Mouse (Mus musculus): Measurements from ENCODE around the gene Ubqln4. TPM values are rescaled to one million over a fixed set of nuclear protein-coding genes. Genes with fewer than 3 reads are reported as not detected.
A peak's percentile ranks its signal among the peaks of the same experiment; 100 is the strongest.

The Ubqln4 gene
- polyA plus RNA-seq, 1 experiment from 2014 or later = 60.8 TPM

- 0 out of 2 replicates have a peak, but pooled peaks cover 6% of the 10 kb centered on the region for H3K4me1 ChIP-seq (replicated peaks; ENCODE audit: control insufficient read depth, insufficient read depth, low read length)
- WGBS = 94% methylated on average over 6 of the region's 6 CpGs
- H3K36me3 ChIP-seq (ENCODE audit: control insufficient read depth, insufficient read depth, low read length) = peaks cover 13% of the 10 kb centered on the region
- H3K27ac ChIP-seq (ENCODE audit: low read depth) = no peak overlapping the region
- no peaks in the 10 kb centered on the region for H3K27me3 ChIP-seq (replicated peaks; ENCODE audit: control insufficient read depth, insufficient read depth, low read length)
- DNase-seq (ENCODE audit: low spot score) = no peak
- no peak overlapping the region for H3K9ac ChIP-seq (ENCODE audit: low read length)
- no peaks in the 10 kb centered on the region for H3K9me3 ChIP-seq (ENCODE audit: control insufficient read depth, low read length)
- ATAC-seq (replicated peaks; ENCODE audit: low FRiP score, low TSS enrichment, low read depth) = no peak
- no peak overlapping the region for H3K4me2 ChIP-seq (ENCODE audit: low read length)
- no peak overlapping the region for H3K4me3 ChIP-seq (ENCODE audit: low read depth, low read length)
Observed at GRCm38 (mm10) chr3:88521156-88521555, 32.4 kb upstream of the Ubqln4 start.

- WGBS = 36% methylated on average over 9 of the region's 9 CpGs
- ATAC-seq (replicated peaks; ENCODE audit: low FRiP score, low TSS enrichment, low read depth) (peak; percentile 59; the same call in 1 of the 2 replicates), DNase-seq (ENCODE audit: low spot score) (peak; percentile 87)
- Histone ChIP-seq H3K27ac (ENCODE audit: low read depth) (no peak overlapping the region), H3K4me3 (ENCODE audit: low read depth, low read length) (no peak overlapping the region), H3K4me1 (replicated peaks; ENCODE audit: control insufficient read depth, insufficient read depth, low read length) (0 out of 2 replicates have a peak, but pooled peaks cover 12% of the 10 kb centered on the region), H3K9ac (ENCODE audit: low read length) (no peak overlapping the region), H3K36me3 (ENCODE audit: control insufficient read depth, insufficient read depth, low read length) (peaks cover 13% of the 10 kb centered on the region), H3K27me3 (replicated peaks; ENCODE audit: control insufficient read depth, insufficient read depth, low read length) (no peaks in the 10 kb centered on the region), H3K4me2 (ENCODE audit: low read length) (no peak overlapping the region), H3K9me3 (ENCODE audit: control insufficient read depth, low read length) (no peaks in the 10 kb centered on the region)
Observed at GRCm38 (mm10) chr3:88521803-88522331, 31.7 kb upstream of the Ubqln4 start.

- Histone ChIP-seq H3K4me3 (ENCODE audit: low read depth, low read length) (no peak overlapping the region), H3K4me2 (ENCODE audit: low read length) (no peak overlapping the region), H3K9me3 (ENCODE audit: control insufficient read depth, low read length) (no peaks in the 10 kb centered on the region), H3K4me1 (replicated peaks; ENCODE audit: control insufficient read depth, insufficient read depth, low read length) (peaks cover 19% of the 10 kb centered on the region), H3K36me3 (ENCODE audit: control insufficient read depth, insufficient read depth, low read length) (peaks cover 13% of the 10 kb centered on the region), H3K27ac (ENCODE audit: low read depth) (no peak overlapping the region), H3K9ac (ENCODE audit: low read length) (no peak overlapping the region), H3K27me3 (replicated peaks; ENCODE audit: control insufficient read depth, insufficient read depth, low read length) (no peaks in the 10 kb centered on the region)
- WGBS = 85% methylated on average over 8 of the region's 8 CpGs
- ATAC-seq (replicated peaks; ENCODE audit: low FRiP score, low TSS enrichment, low read depth) (no peak), DNase-seq (ENCODE audit: low spot score) (no peak)
Observed at GRCm38 (mm10) chr3:88523027-88523426, 30.5 kb upstream of the Ubqln4 start.

GRCm38 (mm10) chr3:88525021-88525420 is 28.5 kb upstream of the Ubqln4 start:
- H3K9me3 ChIP-seq (ENCODE audit: control insufficient read depth, low read length) = no peaks in the 10 kb centered on the region
- H3K27me3 ChIP-seq (replicated peaks; ENCODE audit: control insufficient read depth, insufficient read depth, low read length) = no peaks in the 10 kb centered on the region
- H3K9ac ChIP-seq (ENCODE audit: low read length) = no peak overlapping the region
- ATAC-seq (replicated peaks; ENCODE audit: low FRiP score, low TSS enrichment, low read depth) (no peak), DNase-seq (ENCODE audit: low spot score) (no peak)
- H3K4me1 ChIP-seq (replicated peaks; ENCODE audit: control insufficient read depth, insufficient read depth, low read length) = peaks cover 34% of the 10 kb centered on the region
- 84% methylated on average over 5 of the region's 5 CpGs for WGBS
- H3K36me3 ChIP-seq (ENCODE audit: control insufficient read depth, insufficient read depth, low read length) = peaks cover 13% of the 10 kb centered on the region
- H3K4me3 ChIP-seq (ENCODE audit: low read depth, low read length) = no peak overlapping the region
- H3K4me2 ChIP-seq (ENCODE audit: low read length) = no peak overlapping the region
- H3K27ac ChIP-seq (ENCODE audit: low read depth) = no peak overlapping the region

GRCm38 (mm10) chr3:88526157-88527131 is 27.1 kb upstream of the Ubqln4 start:
- DNase-seq (ENCODE audit: low spot score) = peak; percentile 96
- Histone ChIP-seq H3K27ac (ENCODE audit: low read depth) (no peak overlapping the region), H3K36me3 (ENCODE audit: control insufficient read depth, insufficient read depth, low read length) (peaks cover 13% of the 10 kb centered on the region), H3K4me2 (ENCODE audit: low read length) (peak overlapping the region; percentile 23; the same call in 1 of the 2 replicates), H3K4me1 (replicated peaks; ENCODE audit: control insufficient read depth, insufficient read depth, low read length) (peaks cover 40% of the 10 kb centered on the region), H3K27me3 (replicated peaks; ENCODE audit: control insufficient read depth, insufficient read depth, low read length) (no peaks in the 10 kb centered on the region), H3K4me3 (ENCODE audit: low read depth, low read length) (no peak overlapping the region), H3K9ac (ENCODE audit: low read length) (no peak overlapping the region), H3K9me3 (ENCODE audit: control insufficient read depth, low read length) (no peaks in the 10 kb centered on the region)
- peak; percentile 71 for ATAC-seq (replicated peaks; ENCODE audit: low FRiP score, low TSS enrichment, low read depth)
- WGBS = 32% methylated on average over 17 of the region's 17 CpGs

- WGBS = 41% methylated on average over 8 of the region's 8 CpGs
- H3K4me3 ChIP-seq (ENCODE audit: low read depth, low read length) = no peak overlapping the region
- no peak for DNase-seq (ENCODE audit: low spot score)
Observed at GRCm38 (mm10) chr3:88527565-88527964, 26.0 kb upstream of the Ubqln4 start.

GRCm38 (mm10) chr3:88528646-88529045 is 24.9 kb upstream of the Ubqln4 start:
- DNase-seq (ENCODE audit: low spot score) = no peak
- no peak overlapping the region for H3K9ac ChIP-seq (ENCODE audit: low read length)
- H3K9me3 ChIP-seq (ENCODE audit: control insufficient read depth, low read length) = no peaks in the 10 kb centered on the region
- H3K36me3 ChIP-seq (ENCODE audit: control insufficient read depth, insufficient read depth, low read length) = peaks cover 13% of the 10 kb centered on the region
- WGBS = 85% methylated on average over 11 of the region's 11 CpGs
- no peak overlapping the region for H3K27ac ChIP-seq (ENCODE audit: low read depth)
- H3K4me1 ChIP-seq (replicated peaks; ENCODE audit: control insufficient read depth, insufficient read depth, low read length) = peaks cover 40% of the 10 kb centered on the region
- no peak overlapping the region for H3K4me3 ChIP-seq (ENCODE audit: low read depth, low read length)
- H3K27me3 ChIP-seq (replicated peaks; ENCODE audit: control insufficient read depth, insufficient read depth, low read length) = no peaks in the 10 kb centered on the region
- no peak for ATAC-seq (replicated peaks; ENCODE audit: low FRiP score, low TSS enrichment, low read depth)
- H3K4me2 ChIP-seq (ENCODE audit: low read length) = no peak overlapping the region

More at GRCm38 (mm10) chr3:88527565-88527964, 26.0 kb upstream of the Ubqln4 start:
- no peak overlapping the region for H3K27ac ChIP-seq (ENCODE audit: low read depth)
- no peak for ATAC-seq (replicated peaks; ENCODE audit: low FRiP score, low TSS enrichment, low read depth)
- H3K9ac ChIP-seq (ENCODE audit: low read length) = 0 out of 2 replicates have a peak overlapping the region, but pooled peaks have one; percentile 7
- no peaks in the 10 kb centered on the region for H3K9me3 ChIP-seq (ENCODE audit: control insufficient read depth, low read length)
- peaks cover 40% of the 10 kb centered on the region for H3K4me1 ChIP-seq (replicated peaks; ENCODE audit: control insufficient read depth, insufficient read depth, low read length)
- H3K4me2 ChIP-seq (ENCODE audit: low read length) = peak overlapping the region; percentile 3; the same call in 1 of the 2 replicates
- H3K36me3 ChIP-seq (ENCODE audit: control insufficient read depth, insufficient read depth, low read length) = peaks cover 13% of the 10 kb centered on the region
- no peaks in the 10 kb centered on the region for H3K27me3 ChIP-seq (replicated peaks; ENCODE audit: control insufficient read depth, insufficient read depth, low read length)

GRCm38 (mm10) chr3:88529204-88530000 is 24.2 kb upstream of the Ubqln4 start:
- H3K4me1 ChIP-seq (replicated peaks; ENCODE audit: control insufficient read depth, insufficient read depth, low read length) = peaks cover 48% of the 10 kb centered on the region
- peak overlapping the region; percentile 97; the same call in 1 of the 2 replicates for H3K27ac ChIP-seq (ENCODE audit: low read depth)
- peak overlapping the region; percentile 96 for H3K4me2 ChIP-seq (ENCODE audit: low read length)

More at GRCm38 (mm10) chr3:88529204-88530000, 24.2 kb upstream of the Ubqln4 start:
- Histone ChIP-seq H3K27me3 (replicated peaks; ENCODE audit: control insufficient read depth, insufficient read depth, low read length) (no peaks in the 10 kb centered on the region), H3K9ac (ENCODE audit: low read length) (peak overlapping the region; percentile 96), H3K9me3 (ENCODE audit: control insufficient read depth, low read length) (no peaks in the 10 kb centered on the region), H3K36me3 (ENCODE audit: control insufficient read depth, insufficient read depth, low read length) (peaks cover 11% of the 10 kb centered on the region), H3K4me3 (ENCODE audit: low read depth, low read length) (peak overlapping the region; percentile 97)
- WGBS = 33% methylated on average over 7 of the region's 7 CpGs
- DNase-seq (ENCODE audit: low spot score) (no peak), ATAC-seq (replicated peaks; ENCODE audit: low FRiP score, low TSS enrichment, low read depth) (no peak)
